Mouse (Mus musculus) MEL (cell line): ENCODE results near the gene Tnfrsf11a.

Experiments used
- MAX ChIP-seq: IDR thresholded peaks from 2 replicates; pipeline ENCODE4 v1.6.1; 2011; ENCODE audit warnings: low read length, improper control_type of control experiment
- MYB ChIP-seq: IDR thresholded peaks from 2 replicates; pipeline ENCODE4 v1.6.1; 2011; ENCODE audit warnings: mild to moderate bottlenecking, low read depth, low read length, improper control_type of control experiment
- UBTF ChIP-seq: IDR thresholded peaks from 2 replicates; pipeline ENCODE4 v1.6.1; 2012; ENCODE audit warnings: low read depth, mild to moderate bottlenecking, inconsistent platforms, low read length, improper control_type of control experiment, moderate library complexity, borderline replicate concordance; ENCODE audit not compliant: insufficient read depth

DNA sequence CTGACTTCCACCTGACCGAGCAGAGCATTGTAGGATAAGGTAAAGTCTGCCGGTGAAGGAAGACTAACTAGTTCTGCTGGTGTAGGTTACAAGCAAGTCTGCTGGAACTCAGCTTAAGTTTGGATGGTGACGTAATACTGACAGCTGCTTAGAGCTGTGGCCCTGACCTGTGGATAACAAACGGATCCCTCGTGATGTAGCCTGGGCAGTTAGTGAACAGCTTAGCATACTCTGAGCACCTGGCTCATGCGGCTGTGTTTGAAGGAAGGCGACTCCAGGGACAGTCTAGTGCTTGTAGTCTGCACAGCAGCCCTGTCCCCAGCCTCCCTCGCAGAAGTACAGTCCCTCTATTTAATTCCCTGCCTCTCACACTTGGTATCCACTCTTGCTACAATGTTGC is 14.9 kb upstream of the Tnfrsf11a start:
- TF ChIP-seq UBTF, result no peak
- TF ChIP-seq MAX, result no peak
- no peak for TF ChIP-seq MYB
